Mouse (Mus musculus) retina, adult 2 months (tissue): ENCODE measurements around the gene Rnf148.

Experiments
- DNase-seq: peaks from one replicate; pipeline ENCODE4 v3.0.0-alpha.2; 2012; ENCODE audit warnings: low read depth, low spot score

Gene Rnf148

DNA sequence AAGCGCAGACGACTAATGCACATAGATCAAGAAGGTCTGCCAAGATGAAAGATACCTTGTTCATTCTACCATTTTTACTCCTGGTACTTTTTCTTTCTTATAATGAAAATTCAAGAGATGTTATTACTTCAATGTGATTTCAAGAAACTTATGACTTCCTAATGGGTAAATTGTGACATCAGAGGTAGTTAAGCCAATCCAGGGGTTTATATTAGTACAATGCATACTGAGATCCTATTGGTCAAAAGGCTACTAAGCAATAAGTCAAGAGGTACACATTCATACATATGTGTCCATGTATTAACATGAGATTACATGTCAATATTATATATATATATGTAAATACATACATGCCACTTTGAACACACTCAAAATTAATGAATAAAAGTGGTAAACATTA lies at the start of gene Rnf148:
TSS of gene Rnf148 (minus strand) at position 101 of the 400 bp plus-strand sequence.
- DNase-seq: no peak

DNA sequence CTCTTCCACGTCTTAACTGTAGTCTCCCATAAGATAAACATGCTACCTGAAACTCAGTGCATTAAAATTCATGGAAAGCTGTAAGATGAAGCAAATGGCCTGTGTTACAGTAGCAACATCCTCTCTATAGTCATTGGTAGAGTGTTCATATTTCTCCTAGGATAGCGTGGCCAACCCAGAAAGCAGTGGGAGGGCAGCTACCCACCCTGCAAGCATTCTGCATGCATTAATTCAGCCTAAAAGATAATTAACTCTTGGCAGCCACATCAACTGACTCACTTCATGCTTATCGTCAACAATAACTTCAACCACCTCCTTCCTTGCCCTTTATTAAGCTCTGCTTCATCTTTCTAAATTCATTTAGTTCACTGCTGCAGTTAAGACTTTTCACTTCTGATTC lies 45.9 kb upstream of the Rnf148 start:
- no peak for DNase-seq

DNA sequence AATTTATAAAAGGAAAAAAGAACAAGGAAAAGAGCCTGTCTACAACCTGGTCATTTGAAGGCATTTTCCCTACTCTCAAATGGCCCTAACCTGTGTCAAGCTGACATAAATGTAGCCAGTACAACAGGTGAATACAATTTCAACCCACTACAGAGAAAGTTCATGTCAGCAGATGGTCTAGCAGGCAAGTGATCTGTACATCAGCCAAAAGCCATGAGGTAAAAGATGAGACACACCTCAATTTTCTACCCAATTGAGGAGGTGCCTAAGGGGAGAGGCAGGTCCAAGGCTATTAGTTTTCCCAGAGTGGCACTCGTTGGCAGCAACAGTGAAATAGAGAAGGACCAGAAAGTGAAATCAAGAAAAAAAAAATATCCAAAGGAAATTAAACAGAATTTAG lies 23.2 kb upstream of the Rnf148 start:
- no peak for DNase-seq

DNA sequence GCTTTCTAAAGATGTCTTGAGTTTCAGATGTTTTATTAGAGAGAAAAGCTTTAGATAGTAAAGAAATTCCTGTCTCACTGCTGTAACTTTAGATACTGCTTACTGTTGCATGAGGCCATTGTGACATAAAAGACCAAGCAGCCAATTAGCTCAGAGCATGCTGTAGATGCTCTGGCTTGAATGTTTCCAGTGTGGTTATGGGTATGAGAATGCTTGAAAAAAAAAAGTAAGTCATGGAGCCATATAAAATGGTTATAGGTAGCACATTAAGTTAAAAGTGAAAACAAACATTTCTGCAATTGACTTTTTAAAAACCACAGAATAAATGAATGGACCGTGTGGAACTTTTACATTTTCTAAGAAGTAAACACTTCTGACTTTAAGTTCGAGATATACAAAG lies 4.7 kb downstream of the Rnf148 start, which contains the start of gene Rnf133:
TSS of gene Rnf133 (minus strand) at position 101 of the 400 bp plus-strand sequence.
- no peak for DNase-seq

DNA sequence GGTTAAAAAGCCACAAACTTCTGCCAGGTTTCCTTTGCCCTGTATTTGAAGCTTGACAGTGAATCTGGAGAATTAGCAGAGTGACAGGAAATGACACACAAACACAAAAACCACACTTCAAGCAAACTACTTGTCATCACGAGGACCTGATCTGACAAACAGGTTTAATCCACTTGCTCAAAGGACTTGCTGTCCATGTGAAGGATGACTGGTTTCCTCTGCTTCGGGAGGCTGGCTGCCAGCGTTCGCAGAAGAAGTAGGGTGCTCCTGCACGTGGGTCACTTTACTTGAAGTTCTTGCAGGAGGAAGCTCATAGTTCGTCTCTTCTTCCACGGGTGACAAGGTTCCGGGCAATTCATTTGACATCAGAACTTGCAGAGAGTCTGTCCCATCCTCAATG lies 6.2 kb downstream of the Rnf148 start:
- no peak for DNase-seq

DNA sequence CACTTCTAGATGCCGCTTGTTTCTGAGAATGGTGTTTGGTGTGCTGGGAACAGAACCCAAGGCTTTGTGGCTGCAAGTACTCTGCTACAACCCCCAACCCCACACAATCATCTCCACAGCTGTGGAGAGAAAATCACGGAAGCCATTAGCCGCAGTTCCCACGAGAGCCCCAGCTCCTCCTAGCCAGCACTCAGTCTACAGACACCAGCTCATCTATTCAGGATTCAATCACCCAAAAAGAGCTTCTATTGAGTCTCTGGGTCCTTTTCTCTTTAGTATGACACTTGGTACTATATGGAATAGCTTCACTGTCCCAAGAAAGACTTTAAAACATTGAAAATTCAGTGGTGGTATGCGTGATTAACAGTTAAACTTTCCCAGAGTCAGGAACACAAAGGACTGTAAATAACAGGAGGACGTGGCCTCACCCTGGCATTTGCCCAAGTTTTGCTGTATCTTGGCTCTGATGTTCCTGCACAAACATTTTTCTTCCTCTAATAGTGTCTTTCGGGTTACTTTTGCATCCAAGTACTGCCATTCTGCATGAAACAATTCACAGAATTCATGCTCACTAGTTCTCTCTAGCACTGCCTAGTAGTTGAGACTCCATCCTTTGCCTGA lies 7.2 kb downstream of the Rnf148 start:
- no peak for DNase-seq

DNA sequence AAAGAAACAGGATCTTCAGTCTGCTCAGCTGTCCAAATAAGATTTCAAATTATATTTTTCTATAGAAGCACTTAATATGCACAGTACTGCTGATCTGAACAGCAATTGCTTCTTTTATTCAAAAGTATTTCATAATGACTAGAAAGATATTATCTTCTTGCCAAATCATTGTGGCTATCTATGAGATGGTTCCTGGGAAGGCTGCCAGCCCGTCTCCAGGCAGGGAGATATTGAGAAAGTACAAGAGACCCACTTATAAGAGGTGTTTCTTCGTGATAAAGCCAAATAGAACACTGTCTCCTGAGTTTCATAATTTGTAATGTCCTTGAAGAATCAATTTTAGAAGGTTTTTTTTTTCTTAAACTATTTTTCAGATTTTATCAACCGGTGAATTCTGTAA lies 17.9 kb downstream of the Rnf148 start:
- DNase-seq: no peak

DNA sequence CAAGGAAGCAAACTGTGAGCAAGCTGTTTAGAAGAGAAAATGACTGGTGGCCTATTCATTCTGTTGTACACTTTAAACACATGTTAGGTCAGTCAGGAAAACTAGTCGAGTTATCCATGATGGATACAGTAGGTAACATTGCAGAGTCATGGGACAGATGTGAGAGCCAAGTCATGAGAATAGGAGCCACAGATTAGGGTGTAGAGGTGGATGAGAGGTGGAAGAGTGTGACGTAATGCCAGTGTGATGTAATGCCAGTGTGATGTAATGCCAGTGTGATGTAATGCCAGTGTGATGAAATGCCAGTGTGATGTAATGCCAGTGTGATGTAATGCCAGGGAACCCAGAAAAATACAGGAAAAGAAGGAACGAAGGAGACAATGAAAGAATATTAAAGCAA lies 19.7 kb downstream of the Rnf148 start:
- DNase-seq: no peak

DNA sequence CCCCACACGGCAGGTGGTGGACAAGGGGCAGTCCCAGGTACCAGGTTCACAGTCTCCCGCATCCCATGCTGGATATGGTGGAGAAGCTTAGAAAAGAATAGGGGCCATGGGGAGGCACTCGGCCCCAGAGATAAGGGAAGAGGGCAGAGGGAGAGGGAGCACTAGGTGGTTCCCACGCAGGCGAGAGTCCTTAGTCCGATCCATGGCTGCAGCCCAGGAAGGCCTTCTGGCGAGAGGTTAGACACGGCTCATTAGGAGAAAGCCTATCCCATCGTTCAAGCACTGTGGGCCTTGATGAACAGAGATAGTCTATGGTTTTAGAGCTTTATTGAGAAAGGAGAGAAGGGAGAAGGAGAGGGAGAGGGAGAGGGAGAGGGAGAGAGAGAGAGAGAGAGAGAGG lies 20.9 kb downstream of the Rnf148 start:
- DNase-seq: no peak

DNA sequence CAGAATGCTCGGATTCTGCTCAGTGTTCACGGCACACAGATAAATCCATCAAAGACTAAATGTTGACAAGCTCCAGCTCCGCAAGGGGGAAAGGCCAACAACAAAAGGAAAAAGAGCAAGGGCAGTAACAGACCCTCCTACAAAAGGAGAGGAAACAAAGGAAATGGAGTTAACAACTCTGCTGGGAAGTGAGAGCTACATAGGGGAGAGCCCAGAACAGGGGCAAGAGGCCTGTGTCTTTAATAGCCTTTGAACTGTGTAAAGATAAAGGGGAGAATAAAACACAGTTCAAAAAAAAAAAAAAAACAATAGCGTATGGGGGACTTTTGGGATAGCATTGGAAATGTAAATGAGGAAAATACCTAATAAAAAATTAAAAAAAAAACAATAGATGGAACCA lies 24.5 kb downstream of the Rnf148 start:
- DNase-seq: no peak
